Mouse (Mus musculus): ENCODE measurements around the gene Lhpp.
A peak's percentile ranks its signal among the peaks of the same experiment; 100 is the strongest.

Lhpp gene

GRCm38 (mm10) chr7:132610468-132611318 lies at the start of gene Lhpp:
Gene Lhpp, plus strand, starts transcription at chr7:132610638.
- DNase-seq (ENCODE audit: low read depth, low spot score), result peak; percentile 77

GRCm38 (mm10) chr7:132565831-132566230 lies 44.6 kb upstream of the Lhpp start:
- DNase-seq (ENCODE audit: low read depth, low spot score), result no peak

- no peak for DNase-seq (ENCODE audit: low read depth, low spot score)
Measured at GRCm38 (mm10) chr7:132568817-132569216, 41.6 kb upstream of the Lhpp start.

GRCm38 (mm10) chr7:132570071-132570470 lies 40.4 kb upstream of the Lhpp start:
- peak; percentile 57 for DNase-seq (ENCODE audit: low read depth, low spot score)

- DNase-seq (ENCODE audit: low read depth, low spot score), result no peak
Measured at GRCm38 (mm10) chr7:132571481-132571880, 39.0 kb upstream of the Lhpp start.

- no peak for DNase-seq (ENCODE audit: low read depth, low spot score)
Measured at GRCm38 (mm10) chr7:132572738-132573137, 37.7 kb upstream of the Lhpp start.

- DNase-seq (ENCODE audit: low read depth, low spot score), result no peak
Measured at GRCm38 (mm10) chr7:132573205-132573604, 37.2 kb upstream of the Lhpp start.

- no peak for DNase-seq (ENCODE audit: low read depth, low spot score)
Measured at GRCm38 (mm10) chr7:132574646-132575045, 35.8 kb upstream of the Lhpp start.

- peak; percentile 98 for DNase-seq (ENCODE audit: low read depth, low spot score)
Measured at GRCm38 (mm10) chr7:132575623-132576022, 34.8 kb upstream of the Lhpp start.

- DNase-seq (ENCODE audit: low read depth, low spot score), result peak; percentile 99
Measured at GRCm38 (mm10) chr7:132576116-132576650, 34.3 kb upstream of the Lhpp start, which contains the start of gene Oat. Gene Oat, minus strand, starts transcription at chr7:132576398.

- DNase-seq (ENCODE audit: low read depth, low spot score), result no peak
Measured at GRCm38 (mm10) chr7:132576891-132577290, 33.5 kb upstream of the Lhpp start.

GRCm38 (mm10) chr7:132580511-132580910 lies 29.9 kb upstream of the Lhpp start:
- no peak for DNase-seq (ENCODE audit: low read depth, low spot score)

- no peak for DNase-seq (ENCODE audit: low read depth, low spot score)
Measured at GRCm38 (mm10) chr7:132581441-132581840, 29.0 kb upstream of the Lhpp start.

GRCm38 (mm10) chr7:132585695-132586491 lies 24.5 kb upstream of the Lhpp start:
- no peak for DNase-seq (ENCODE audit: low read depth, low spot score)

GRCm38 (mm10) chr7:132587167-132587566 lies 23.3 kb upstream of the Lhpp start:
- DNase-seq (ENCODE audit: low read depth, low spot score), result peak; percentile 31

GRCm38 (mm10) chr7:132589610-132590009 lies 20.8 kb upstream of the Lhpp start:
- DNase-seq (ENCODE audit: low read depth, low spot score), result no peak

- DNase-seq (ENCODE audit: low read depth, low spot score), result peak; percentile 71
Measured at GRCm38 (mm10) chr7:132593762-132594161, 16.7 kb upstream of the Lhpp start.

GRCm38 (mm10) chr7:132594325-132594724 lies 16.1 kb upstream of the Lhpp start:
- DNase-seq (ENCODE audit: low read depth, low spot score), result no peak

GRCm38 (mm10) chr7:132595787-132596186 lies 14.7 kb upstream of the Lhpp start:
- DNase-seq (ENCODE audit: low read depth, low spot score), result no peak

- DNase-seq (ENCODE audit: low read depth, low spot score), result no peak
Measured at GRCm38 (mm10) chr7:132596557-132597250, 13.7 kb upstream of the Lhpp start.

- DNase-seq (ENCODE audit: low read depth, low spot score), result peak; percentile 17
Measured at GRCm38 (mm10) chr7:132597251-132598041, 13.0 kb upstream of the Lhpp start.
